Mouse (Mus musculus) C2C12 (cell line): ENCODE results near the gene Mia2. TPM values are rescaled to one million over a fixed set of nuclear protein-coding genes. Genes with fewer than 3 reads are reported as not detected.

Experiments used
- H3K27me3 ChIP-seq: one replicate; pipeline ENCODE4 v1.6.1; 2011; ENCODE audit not compliant: control insufficient read depth, insufficient read depth, insufficient read length
- H3K36me3 ChIP-seq: one replicate; pipeline ENCODE4 v1.6.1; 2011; ENCODE audit not compliant: control insufficient read depth, insufficient read depth
- H3K4me3 ChIP-seq: one replicate; pipeline ENCODE4 v1.5.1; 2011; ENCODE audit warnings: mild to moderate bottlenecking, control low read depth; ENCODE audit not compliant: poor library complexity, insufficient read depth, severe bottlenecking
- H3K79me2 ChIP-seq: one replicate; pipeline ENCODE4 v1.6.1; 2011; ENCODE audit not compliant: control insufficient read depth, insufficient read depth
- H3K79me3 ChIP-seq: one replicate; pipeline ENCODE4 v1.6.1; 2011; ENCODE audit warnings: low read depth, control low read depth
- H3ac ChIP-seq: one replicate; pipeline ENCODE3; 2011; ENCODE audit warnings: low read depth; ENCODE audit not compliant: control insufficient read depth, insufficient read length
- CEBPB ChIP-seq: IDR thresholded peaks from one replicate; pipeline ENCODE4 v1.6.1; 2011; ENCODE audit warnings: low read depth, mild to moderate bottlenecking, control low read depth, moderate library complexity
- CTCF ChIP-seq: IDR thresholded peaks from one replicate; pipeline ENCODE4 v1.5.1; 2011; ENCODE audit not compliant: control insufficient read depth, insufficient read depth, insufficient read length
- FOSL1 ChIP-seq: IDR thresholded peaks from one replicate; pipeline ENCODE4 v1.8.0; 2011; ENCODE audit warnings: mild to moderate bottlenecking, low read length; ENCODE audit not compliant: poor library complexity, insufficient read depth, severe bottlenecking
- MAX ChIP-seq: IDR thresholded peaks from one replicate; pipeline ENCODE4 v1.6.1; 2011; ENCODE audit warnings: mild to moderate bottlenecking, control low read depth
- MYOD1 ChIP-seq: IDR thresholded peaks from one replicate; pipeline ENCODE4 v1.6.1; 2011; ENCODE audit warnings: low read depth; ENCODE audit not compliant: control insufficient read depth, insufficient read length
- MYOG ChIP-seq: IDR thresholded peaks from one replicate; pipeline ENCODE4 v1.6.1; 2011; ENCODE audit not compliant: control insufficient read depth, insufficient read length; ENCODE audit errors: extremely low read depth
- USF1 ChIP-seq: IDR thresholded peaks from one replicate; pipeline ENCODE4 v1.6.1; 2011; ENCODE audit warnings: low read depth, mild to moderate bottlenecking, control low read depth, moderate library complexity
- polyA plus RNA-seq: library from polyadenylated mRNA; unstranded; fragments of >200 nt; fragmentation: generic; extraction: Trizol; gene quantifications from one replicate; pipeline ENCODE4 v1.2.1, GENCODE M21; 2012; ENCODE audit warnings: missing spikeins

Mia2 gene
- polyA plus RNA-seq, 1 experiment: 13.3 TPM

- peaks cover 25% of the 10 kb centered on the region for H3K79me3 ChIP-seq
- no peak overlapping the region for H3ac ChIP-seq
- H3K36me3 ChIP-seq: no peaks in the 10 kb centered on the region
- no peak overlapping the region for H3K4me3 ChIP-seq
- H3K27me3 ChIP-seq: no peaks in the 10 kb centered on the region
- H3K79me2 ChIP-seq: peaks cover 28% of the 10 kb centered on the region
- TF ChIP-seq MYOG (no peak), MAX (no peak), CTCF (no peak), MYOD1 (no peak), USF1 (no peak), CEBPB (no peak), FOSL1 (no peak)
Measured at GRCm38 (mm10) chr12:59129038-59129437, 33.4 kb downstream of the Mia2 start.

GRCm38 (mm10) chr12:59129592-59129991, 34.0 kb downstream of the Mia2 start:
- Histone ChIP-seq H3K4me3 (no peak overlapping the region), H3K79me3 (peaks cover 30% of the 10 kb centered on the region), H3K27me3 (no peaks in the 10 kb centered on the region), H3ac (peak overlapping the region; percentile 2), H3K36me3 (no peaks in the 10 kb centered on the region), H3K79me2 (peaks cover 33% of the 10 kb centered on the region)
- TF ChIP-seq CEBPB (no peak), USF1 (no peak), MAX (no peak), MYOD1 (no peak), MYOG (no peak), CTCF (no peak), FOSL1 (no peak)

- peak overlapping the region; percentile 63 for H3K4me3 ChIP-seq
Measured at GRCm38 (mm10) chr12:59130249-59130648, 34.6 kb downstream of the Mia2 start.

GRCm38 (mm10) chr12:59130651-59131577, 35.3 kb downstream of the Mia2 start:
- Histone ChIP-seq H3K36me3 (peaks cover 7% of the 10 kb centered on the region), H3ac (peak overlapping the region; percentile 94), H3K79me2 (peaks cover 46% of the 10 kb centered on the region), H3K79me3 (peaks cover 44% of the 10 kb centered on the region), H3K4me3 (peak overlapping the region; percentile 63), H3K27me3 (no peaks in the 10 kb centered on the region)
- TF ChIP-seq MAX: peak; percentile 24
- no peak for TF ChIP-seq FOSL1

More at GRCm38 (mm10) chr12:59130249-59130648, 34.6 kb downstream of the Mia2 start:
- H3K36me3 ChIP-seq: peaks cover under 1% of the 10 kb centered on the region
- no peaks in the 10 kb centered on the region for H3K27me3 ChIP-seq
- H3K79me3 ChIP-seq: peaks cover 37% of the 10 kb centered on the region
- TF ChIP-seq MYOD1 (no peak), CEBPB (peak; percentile 89), CTCF (no peak), FOSL1 (no peak), USF1 (no peak), MAX (no peak), MYOG (no peak)
- H3K79me2 ChIP-seq: peaks cover 40% of the 10 kb centered on the region
- H3ac ChIP-seq: peak overlapping the region; percentile 40

- Histone ChIP-seq H3K79me2 (peaks cover 53% of the 10 kb centered on the region), H3K27me3 (no peaks in the 10 kb centered on the region), H3K4me3 (peak overlapping the region; percentile 63), H3ac (peak overlapping the region; percentile 94), H3K79me3 (peaks cover 47% of the 10 kb centered on the region), H3K36me3 (peaks cover 7% of the 10 kb centered on the region)
- TF ChIP-seq CTCF: no peak
- TF ChIP-seq CEBPB: peak; percentile 8
Measured at GRCm38 (mm10) chr12:59131578-59131946, 36.0 kb downstream of the Mia2 start.

- Histone ChIP-seq H3K36me3 (peaks cover 14% of the 10 kb centered on the region), H3ac (peak overlapping the region; percentile 40), H3K4me3 (peak overlapping the region; percentile 63), H3K27me3 (no peaks in the 10 kb centered on the region), H3K79me3 (peaks cover 53% of the 10 kb centered on the region), H3K79me2 (peaks cover 62% of the 10 kb centered on the region)
- no peak for TF ChIP-seq MAX
- TF ChIP-seq FOSL1: no peak
- no peak for TF ChIP-seq CEBPB
- TF ChIP-seq USF1: no peak
- no peak for TF ChIP-seq MYOG
- no peak for TF ChIP-seq MYOD1
- TF ChIP-seq CTCF: no peak
Measured at GRCm38 (mm10) chr12:59132462-59132861, 36.9 kb downstream of the Mia2 start.
